Comparison of ENCODE assay signal across 19 mouse cellular contexts in the genomic region with DNA sequence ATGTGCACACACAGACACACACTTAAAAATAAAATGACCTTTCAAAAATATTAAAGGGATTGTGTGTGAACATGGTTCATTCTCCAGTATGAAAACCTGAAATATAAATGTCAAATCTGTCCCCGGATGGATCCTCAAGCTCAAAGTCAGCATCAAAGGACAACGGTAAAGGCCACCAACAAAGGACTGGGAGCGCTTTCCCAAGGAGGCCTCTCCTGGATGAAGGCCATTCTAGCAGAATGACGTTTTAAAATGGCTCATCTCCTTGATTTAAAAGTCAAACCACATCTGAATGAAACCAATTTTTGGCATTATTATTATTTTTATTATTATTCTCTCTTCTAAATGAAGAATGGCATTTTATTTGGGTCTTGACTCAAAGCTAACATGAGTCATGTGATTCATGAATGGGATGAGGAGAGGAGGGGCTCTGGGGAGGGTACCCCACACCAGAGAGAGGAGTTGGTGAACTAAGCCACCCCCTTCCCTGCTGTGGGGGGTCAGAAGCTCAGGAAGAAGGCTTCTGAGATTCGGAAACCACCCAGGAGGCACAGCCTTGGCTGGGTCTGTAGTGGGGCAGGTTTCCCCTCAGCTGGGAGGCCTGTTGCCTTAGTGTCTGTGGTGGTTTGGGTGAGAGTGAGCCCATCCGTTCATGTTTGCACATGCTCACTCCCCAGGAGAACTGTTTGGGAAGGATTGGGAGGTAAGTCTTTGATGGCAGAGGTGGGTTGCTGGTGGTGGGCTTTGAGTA. TPM values are rescaled to one million over a fixed set of nuclear protein-coding genes. Genes with fewer than 3 reads are reported as not detected.
DNase-seq lines count a peak whose midpoint lies in the region; ATAC-seq and TF ChIP-seq lines count a peak whose summit lies in the region.
"Had no signal": no experiment of that assay in that cellular context is flagged by ENCODE, and none has a peak within 500 bp of the region (broad histone marks: within the 10 kb centered on the region; RNA-seq: fewer than 3 reads in every experiment).

No protein-coding gene starts in this region.

- TF ChIP-seq CTCF in stomach, postnatal 0 days (IDR thresholded peaks at IDR 0.05; ENCODE audit: low read depth): no peak

- H3K4me2 ChIP-seq in kidney, embryonic 16.5 days (replicated peaks; ENCODE audit: low read depth, low read length): no peak overlapping the region
- no peak overlapping the region for H3K4me2 ChIP-seq in stomach, embryonic 14.5 days (replicated peaks; ENCODE audit: low read depth, low read length)
- H3K4me2 ChIP-seq in stomach, postnatal 0 days (replicated peaks; ENCODE audit: low read depth): no peak overlapping the region
- H3K4me2 ChIP-seq: embryonic facial prominence, embryonic 12.5 days; limb, embryonic 15.5 days; liver, embryonic 15.5 days; midbrain, embryonic 12.5 days; neural tube, embryonic 12.5 days had no signal

- peaks cover 13% of the 10 kb centered on the region; the same call in 1 of the 2 replicates for H3K4me1 ChIP-seq in kidney, embryonic 16.5 days (ENCODE audit: insufficient read depth, low read length)
- peaks cover 17% of the 10 kb centered on the region for H3K4me1 ChIP-seq in stomach, embryonic 14.5 days (ENCODE audit: control insufficient read depth, insufficient read depth, low read length)
- H3K4me1 ChIP-seq in stomach, postnatal 0 days (replicated peaks; ENCODE audit: control insufficient read depth, insufficient read depth): 0 out of 2 replicates have a peak, but pooled peaks cover 2% of the 10 kb centered on the region
- H3K4me1 ChIP-seq: liver, embryonic 15.5 days; midbrain, embryonic 12.5 days; neural tube, embryonic 12.5 days had no signal

- H3K9ac ChIP-seq in kidney, embryonic 16.5 days (replicated peaks; ENCODE audit: low read length): no peak overlapping the region
- H3K9ac ChIP-seq in stomach, embryonic 14.5 days (replicated peaks; ENCODE audit: low read depth, low read length): no peak overlapping the region
- no peak overlapping the region for H3K9ac ChIP-seq in stomach, postnatal 0 days (ENCODE audit: low read length)
- H3K9ac ChIP-seq: embryonic facial prominence, embryonic 12.5 days; forebrain, postnatal 0 days; limb, embryonic 15.5 days; liver, embryonic 15.5 days; midbrain, embryonic 12.5 days; neural tube, embryonic 12.5 days had no signal

- intact Hi-C loops in heart, postnatal 10 days (cut with DNase I): no loop called here

- no peak for TF ChIP-seq EP300 in stomach, postnatal 0 days (optimal IDR thresholded peaks at IDR 0.05)

- peak overlapping the region; percentile 48 for H3K27ac ChIP-seq in kidney, embryonic 16.5 days (ENCODE audit: low read length)
- H3K27ac ChIP-seq in stomach, embryonic 14.5 days (ENCODE audit: low read length): peak overlapping the region; percentile 7; the same call in 1 of the 2 replicates
- H3K27ac ChIP-seq in stomach, postnatal 0 days (replicated peaks): no peak overlapping the region
- H3K27ac ChIP-seq: embryonic facial prominence, embryonic 12.5 days; limb, embryonic 15.5 days; liver, embryonic 15.5 days; midbrain, embryonic 12.5 days; neural tube, embryonic 12.5 days had no signal

- H3K9me3 ChIP-seq in kidney, embryonic 16.5 days (ENCODE audit: low read length): no peaks in the 10 kb centered on the region
- no peaks in the 10 kb centered on the region for H3K9me3 ChIP-seq in stomach, embryonic 14.5 days (ENCODE audit: control insufficient read depth, low read depth, low read length)
- H3K9me3 ChIP-seq in stomach, postnatal 0 days (ENCODE audit: control insufficient read depth, low read length): no peaks in the 10 kb centered on the region
- H3K9me3 ChIP-seq: embryonic facial prominence, embryonic 12.5 days; limb, embryonic 15.5 days; liver, embryonic 15.5 days; midbrain, embryonic 12.5 days; neural tube, embryonic 12.5 days had no signal

- DNase-seq in heart, adult 11 months: peak; percentile 80
- no peak for DNase-seq in heart, postnatal 10 days
- DNase-seq in kidney, postnatal 36 days: no peak
- DNase-seq in stomach, postnatal 0 days (ENCODE audit: low spot score): no peak
- DNase-seq in cerebellum, postnatal 10 days: no peak
- DNase-seq: cerebellum, adult 9-10 months; forebrain, postnatal 0 days; kidney, postnatal 14 days; right cerebral cortex, adult 18-20 months; thymus, postnatal 36 days had no signal

- ATAC-seq in kidney, embryonic 16.5 days (ENCODE audit: low FRiP score, low TSS enrichment): no peak
- ATAC-seq in stomach, embryonic 14.5 days (ENCODE audit: insufficient number of reproducible peaks, insufficient read depth, low FRiP score, low read depth): 0 out of 2 replicates have a peak, but pooled peaks have one; percentile 26
- ATAC-seq in stomach, postnatal 0 days (ENCODE audit: low FRiP score, low TSS enrichment): no peak

- no peak overlapping the region for H3K4me3 ChIP-seq in kidney, embryonic 16.5 days (ENCODE audit: low read length)
- no peak overlapping the region for H3K4me3 ChIP-seq in stomach, embryonic 14.5 days (ENCODE audit: low read depth, low read length)
- no peak overlapping the region for H3K4me3 ChIP-seq in stomach, postnatal 0 days (ENCODE audit: low read depth, low read length)
- H3K4me3 ChIP-seq: embryonic facial prominence, embryonic 12.5 days; limb, embryonic 15.5 days; liver, embryonic 15.5 days; midbrain, embryonic 12.5 days; neural tube, embryonic 12.5 days had no signal

- H3K36me3 ChIP-seq in kidney, embryonic 16.5 days (ENCODE audit: insufficient read depth, low read length): no peaks in the 10 kb centered on the region
- no peaks in the 10 kb centered on the region for H3K36me3 ChIP-seq in stomach, embryonic 14.5 days (ENCODE audit: control insufficient read depth, insufficient read depth, low read length)
- H3K36me3 ChIP-seq in stomach, postnatal 0 days (ENCODE audit: control insufficient read depth, insufficient read depth, low read length): no peaks in the 10 kb centered on the region
- H3K36me3 ChIP-seq: limb, embryonic 15.5 days; liver, embryonic 15.5 days; midbrain, embryonic 12.5 days; neural tube, embryonic 12.5 days had no signal

- WGBS in kidney, embryonic 16.5 days: 77% methylated on average over 6 of the region's 6 CpGs
- 79% methylated on average over 6 of the region's 6 CpGs for WGBS in stomach, embryonic 14.5 days
- WGBS in stomach, postnatal 0 days: 71% methylated on average over 6 of the region's 6 CpGs

- no peaks in the 10 kb centered on the region for H3K27me3 ChIP-seq in kidney, embryonic 16.5 days (ENCODE audit: insufficient read depth, low read length)
- H3K27me3 ChIP-seq in stomach, embryonic 14.5 days (ENCODE audit: control insufficient read depth, insufficient read depth, low read length): no peaks in the 10 kb centered on the region
- no peaks in the 10 kb centered on the region for H3K27me3 ChIP-seq in stomach, postnatal 0 days (ENCODE audit: control insufficient read depth, insufficient read depth, low read length)
- H3K27me3 ChIP-seq: CH12.LX; embryonic facial prominence, embryonic 12.5 days; limb, embryonic 15.5 days; liver, embryonic 15.5 days; midbrain, embryonic 12.5 days; neural tube, embryonic 12.5 days had no signal

RNA-seq across cellular contexts. Expression of gene Ednra, which starts 40.7 kb away (rescaled TPM):
- 10 to 100 TPM; 57.7 to 70.6 TPM for total RNA-seq in heart, postnatal 10 days (2021)
- polyA plus RNA-seq in kidney, embryonic 16.5 days (2015; fragmentation: Nextera tagmentation; extraction: Ambion mirVana): 28.6 and 32.4 TPM in 2 replicates
- 41.5 and 42.1 TPM in 2 replicates for polyA plus RNA-seq in stomach, embryonic 14.5 days (2014; fragmentation: Nextera tagmentation; extraction: Ambion mirVana)
- polyA plus RNA-seq in stomach, postnatal 0 days (2015; fragmentation: Nextera tagmentation; extraction: Ambion mirVana): 7.3 and 8.3 TPM in 2 replicates
- total RNA-seq: MEL had no signal
